Mouse (Mus musculus) liver, embryonic 11.5 days (tissue): ENCODE measurements around the gene Cpne2. TPM values are rescaled to one million over a fixed set of nuclear protein-coding genes. Genes with fewer than 3 reads are reported as not detected.

Source experiments
- ATAC-seq: fragments of 200-750 bp; cut with Nextera tagmentation; replicated peaks from 2 replicates; pipeline ENCODE4 v1.8.0; 2017; ENCODE audit warnings: moderate number of reproducible peaks, mild to moderate bottlenecking, moderate TSS enrichment, moderate library complexity; ENCODE audit not compliant: low FRiP score
- DNase-seq: peaks from one replicate; pipeline ENCODE4 v3.0.0-alpha.2; 2017; ENCODE audit warnings: low spot score
- H3K27ac ChIP-seq: fragments of 300-500 bp; sonication (generic); 2 replicates; pipeline ENCODE4 v1.5.1; 2014; ENCODE audit warnings: mild to moderate bottlenecking, low read depth, low read length, control low read depth
- H3K27me3 ChIP-seq: fragments of 300-500 bp; sonication (generic); replicated peaks from 2 replicates; pipeline ENCODE4 v1.6.1; 2014; ENCODE audit warnings: low read length, mixed read lengths; ENCODE audit not compliant: control insufficient read depth, insufficient read depth
- H3K36me3 ChIP-seq: fragments of 300-500 bp; sonication (generic); 2 replicates; pipeline ENCODE4 v1.6.1; 2014; ENCODE audit warnings: mild to moderate bottlenecking, low read length, moderate library complexity, mixed read lengths; ENCODE audit not compliant: control insufficient read depth, insufficient read depth
- H3K4me1 ChIP-seq: fragments of 300-500 bp; sonication (generic); replicated peaks from 2 replicates; pipeline ENCODE4 v1.6.1; 2014; ENCODE audit warnings: low read length, mixed read lengths; ENCODE audit not compliant: control insufficient read depth, insufficient read depth
- H3K4me2 ChIP-seq: fragments of 300-500 bp; sonication (generic); 2 replicates; pipeline ENCODE4 v1.6.1; 2014; ENCODE audit warnings: mild to moderate bottlenecking, control low read depth, moderate library complexity
- H3K4me3 ChIP-seq: fragments of 300-500 bp; sonication (generic); 2 replicates; pipeline ENCODE4 v1.5.1; 2014; ENCODE audit warnings: low read depth, low read length, control low read depth
- H3K9ac ChIP-seq: fragments of 300-500 bp; sonication (generic); 2 replicates; pipeline ENCODE4 v1.6.1; 2014; ENCODE audit warnings: low read depth, low read length, control low read depth
- H3K9me3 ChIP-seq: fragments of 300-500 bp; sonication (generic); 2 replicates; pipeline ENCODE4 v1.6.1; 2016; ENCODE audit warnings: low read length, inconsistent platforms, mixed read lengths; ENCODE audit not compliant: control insufficient read depth
- WGBS: fragments of 180-500 bp; shearing (Covaris S2); extraction: QIAGEN DNeasy Blood & Tissue Kit; methylation state at CpG from one replicate; pipeline ENCODE4 v1.1.7; 2014; 5-methylcytosine and 5-hydroxymethylcytosine counted together
- polyA plus RNA-seq: library from polyadenylated mRNA; unstranded; fragments of >200 nt; fragmentation: Nextera tagmentation; extraction: Ambion mirVana; gene quantifications from 2 replicates; pipeline ENCODE4 v1.2.1, GENCODE M21; 2014

The Cpne2 gene
- polyA plus RNA-seq, 1 experiment from 2014 or later, result 7.8 TPM

DNA sequence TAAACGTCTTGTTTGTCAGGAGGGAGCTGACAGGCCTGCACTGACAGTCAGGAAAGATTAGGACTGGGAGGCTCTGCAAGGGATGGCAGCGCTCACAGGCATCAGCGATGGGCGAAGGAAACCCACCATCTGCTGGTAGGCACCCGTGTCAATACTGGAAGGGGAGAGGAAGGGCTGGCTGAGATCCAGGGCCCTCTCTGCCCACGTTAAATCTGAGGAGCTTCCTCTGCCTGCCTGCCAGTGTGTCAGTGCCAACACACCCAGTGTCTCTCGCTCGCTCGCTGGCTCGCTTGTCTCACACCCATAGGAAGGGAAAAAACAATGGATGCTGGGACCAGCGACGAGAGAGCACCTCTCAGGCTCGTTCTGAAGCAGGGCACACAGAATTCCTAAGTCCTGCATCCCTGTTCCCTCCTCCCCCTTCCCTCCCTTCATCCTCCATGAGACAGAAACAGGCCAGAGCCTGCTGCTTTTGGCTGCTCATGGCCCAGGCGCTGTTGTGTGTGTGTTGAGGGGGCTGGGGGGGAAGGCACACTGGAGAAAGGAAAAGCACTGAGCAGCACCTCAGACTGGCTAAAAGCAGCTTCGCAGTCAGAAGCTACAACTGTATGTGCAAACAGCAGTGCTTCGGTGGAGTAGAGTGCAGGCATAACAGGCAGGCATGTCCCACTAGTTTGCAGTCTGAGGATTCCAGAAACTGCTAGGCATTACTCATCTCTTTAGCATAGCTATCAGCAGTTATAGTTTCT lies 41.5 kb downstream of the Cpne2 start:
- Histone ChIP-seq H3K27ac (no peak overlapping the region), H3K9ac (no peak overlapping the region), H3K9me3 (no peaks in the 10 kb centered on the region), H3K36me3 (peaks cover 24% of the 10 kb centered on the region), H3K4me2 (no peak overlapping the region), H3K4me1 (no peaks in the 10 kb centered on the region), H3K27me3 (no peaks in the 10 kb centered on the region), H3K4me3 (no peak overlapping the region)
- ATAC-seq (no peak), DNase-seq (no peak)
- WGBS, result 88% methylated on average over 16 of the region's 16 CpGs

DNA sequence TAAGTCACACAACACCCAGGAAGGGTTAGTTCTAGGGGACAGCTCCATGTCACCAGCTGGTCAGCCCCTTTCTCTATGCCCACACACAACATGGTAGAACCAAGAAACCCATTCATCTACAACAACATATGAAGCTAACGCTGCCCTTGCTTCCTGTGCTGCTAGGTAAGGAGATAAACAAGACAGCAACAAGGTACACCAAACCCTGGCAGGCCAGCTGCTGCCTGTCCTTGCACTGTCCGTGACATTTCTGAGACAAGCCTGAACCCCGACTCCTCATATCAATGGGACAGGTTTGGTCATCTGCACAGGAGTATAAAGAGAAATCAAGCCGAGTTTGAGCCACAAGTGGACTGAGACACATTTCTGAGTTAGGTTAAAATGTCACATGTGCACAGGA lies 42.4 kb downstream of the Cpne2 start:
- Histone ChIP-seq H3K4me2 (no peak overlapping the region), H3K4me3 (no peak overlapping the region), H3K4me1 (no peaks in the 10 kb centered on the region), H3K36me3 (peaks cover 24% of the 10 kb centered on the region), H3K27ac (no peak overlapping the region), H3K27me3 (no peaks in the 10 kb centered on the region), H3K9me3 (no peaks in the 10 kb centered on the region), H3K9ac (no peak overlapping the region)
- 94% methylated on average over 4 of the region's 4 CpGs for WGBS
- ATAC-seq (no peak), DNase-seq (no peak)

- 86% methylated on average over 7 of the region's 7 CpGs for WGBS
- no peak for ATAC-seq
- no peak overlapping the region for H3K4me2 ChIP-seq
- no peaks in the 10 kb centered on the region for H3K4me1 ChIP-seq
- no peaks in the 10 kb centered on the region for H3K9me3 ChIP-seq
- no peak for DNase-seq
- H3K4me3 ChIP-seq, result no peak overlapping the region
- H3K9ac ChIP-seq, result no peak overlapping the region
- peaks cover 30% of the 10 kb centered on the region for H3K36me3 ChIP-seq
- H3K27me3 ChIP-seq, result no peaks in the 10 kb centered on the region
- H3K27ac ChIP-seq, result no peak overlapping the region
Measured at GRCm38 (mm10) chr8:94581820-94582483, 49.2 kb downstream of the Cpne2 start.

- Histone ChIP-seq H3K4me2 (no peak overlapping the region), H3K36me3 (peaks cover 35% of the 10 kb centered on the region), H3K27me3 (no peaks in the 10 kb centered on the region), H3K9ac (no peak overlapping the region), H3K4me1 (no peaks in the 10 kb centered on the region), H3K27ac (no peak overlapping the region), H3K4me3 (no peak overlapping the region), H3K9me3 (no peaks in the 10 kb centered on the region)
- WGBS, result 92% methylated on average over 6 of the region's 6 CpGs
- ATAC-seq (no peak), DNase-seq (no peak)
Measured at GRCm38 (mm10) chr8:94582569-94582968, 49.8 kb downstream of the Cpne2 start.

DNA sequence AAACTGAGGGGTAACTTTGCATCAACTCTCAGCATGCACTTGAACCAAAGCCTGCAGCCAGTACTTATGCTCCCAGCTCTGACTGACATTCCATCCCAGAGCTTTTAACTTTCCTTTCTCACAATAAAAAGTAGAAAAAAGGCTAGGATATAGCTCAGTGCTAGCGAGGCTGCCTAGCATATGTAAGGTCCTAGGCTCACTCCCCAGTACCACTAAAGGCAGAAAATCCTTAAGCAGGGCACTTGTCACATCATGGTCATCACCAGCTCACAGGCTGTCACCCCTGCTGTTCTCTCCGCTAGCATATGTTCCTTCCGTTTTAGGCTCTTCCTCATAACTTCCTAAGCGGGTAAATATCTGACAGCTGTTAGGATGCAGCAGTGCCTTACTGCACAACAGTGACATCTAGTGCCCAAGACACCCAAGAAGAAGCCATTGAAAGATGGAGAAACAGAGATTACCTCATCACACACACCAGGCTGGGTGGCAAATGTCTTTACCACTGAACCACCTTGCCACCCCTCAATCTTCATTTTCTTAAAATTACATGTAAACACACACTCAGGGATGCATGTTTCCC lies 51.5 kb downstream of the Cpne2 start:
- Histone ChIP-seq H3K4me2 (no peak overlapping the region), H3K4me3 (no peak overlapping the region), H3K9me3 (no peaks in the 10 kb centered on the region), H3K4me1 (no peaks in the 10 kb centered on the region), H3K9ac (no peak overlapping the region), H3K27ac (no peak overlapping the region), H3K36me3 (peaks cover 35% of the 10 kb centered on the region), H3K27me3 (no peaks in the 10 kb centered on the region)
- ATAC-seq (no peak), DNase-seq (no peak)
- 63% methylated on average over 4 of the region's 4 CpGs for WGBS

- DNase-seq, result no peak
- Histone ChIP-seq H3K9me3 (no peaks in the 10 kb centered on the region), H3K9ac (no peak overlapping the region), H3K4me1 (no peaks in the 10 kb centered on the region), H3K4me3 (no peak overlapping the region), H3K27ac (no peak overlapping the region), H3K4me2 (no peak overlapping the region), H3K27me3 (no peaks in the 10 kb centered on the region), H3K36me3 (peaks cover 14% of the 10 kb centered on the region)
- WGBS, result 86% methylated on average over 4 of the region's 4 CpGs
- no peak for ATAC-seq
Measured at GRCm38 (mm10) chr8:94591691-94592090, 58.9 kb downstream of the Cpne2 start.

GRCm38 (mm10) chr8:94594211-94594610 lies 61.4 kb downstream of the Cpne2 start:
- WGBS, result 61% methylated on average over 1 of the region's 1 CpGs
- Histone ChIP-seq H3K4me1 (no peaks in the 10 kb centered on the region), H3K27me3 (no peaks in the 10 kb centered on the region), H3K27ac (no peak overlapping the region), H3K4me2 (no peak overlapping the region), H3K36me3 (0 out of 2 replicates have a peak, but pooled peaks cover 3% of the 10 kb centered on the region), H3K9me3 (no peaks in the 10 kb centered on the region), H3K9ac (no peak overlapping the region), H3K4me3 (no peak overlapping the region)
- DNase-seq, result no peak
- ATAC-seq, result no peak

- Histone ChIP-seq H3K27me3 (no peaks in the 10 kb centered on the region), H3K9me3 (no peaks in the 10 kb centered on the region), H3K4me1 (peaks cover 12% of the 10 kb centered on the region), H3K27ac (no peak overlapping the region; the same call in 1 of the 2 replicates), H3K4me2 (peak overlapping the region; percentile 90), H3K36me3 (0 out of 2 replicates have a peak, but pooled peaks cover 2% of the 10 kb centered on the region), H3K4me3 (peak overlapping the region; percentile 99), H3K9ac (peak overlapping the region; percentile 94)
- DNase-seq (no peak), ATAC-seq (no peak)
- WGBS, result 24% methylated on average over 5 of the region's 5 CpGs
Measured at GRCm38 (mm10) chr8:94600478-94600877, 67.7 kb downstream of the Cpne2 start.
